Mouse (Mus musculus) embryonic facial prominence, embryonic 14.5 days (tissue): ENCODE results near the gene Sh3gl3. TPM values are rescaled to one million over a fixed set of nuclear protein-coding genes. Genes with fewer than 3 reads are reported as not detected.
A peak's percentile ranks its signal among the peaks of the same experiment; 100 is the strongest.

ENCODE experiments used
- ATAC-seq: fragments of 200-750 bp; cut with Nextera tagmentation; 2 replicates; pipeline ENCODE4 v1.8.0; 2017; ENCODE audit warnings: low read depth, moderate number of reproducible peaks, moderate TSS enrichment
- DNase-seq: peaks from one replicate; pipeline ENCODE4 v3.0.0-alpha.2; 2015; ENCODE audit warnings: low spot score
- H3K27ac ChIP-seq: fragments of 300-500 bp; sonication (generic); replicated peaks from 2 replicates; pipeline ENCODE4 v1.5.1; 2014; ENCODE audit warnings: low read depth, mild to moderate bottlenecking, low read length, moderate library complexity
- H3K27me3 ChIP-seq: fragments of 300-500 bp; sonication (generic); replicated peaks from 2 replicates; pipeline ENCODE4 v1.6.1; 2014; ENCODE audit warnings: low read length; ENCODE audit not compliant: control insufficient read depth, insufficient read depth
- H3K36me3 ChIP-seq: fragments of 300-500 bp; sonication (generic); 2 replicates; pipeline ENCODE4 v1.6.1; 2014; ENCODE audit warnings: low read length, mixed read lengths; ENCODE audit not compliant: control insufficient read depth, insufficient read depth
- H3K4me1 ChIP-seq: fragments of 300-500 bp; sonication (generic); 2 replicates; pipeline ENCODE4 v1.6.1; 2014; ENCODE audit warnings: antibody characterized with exemption, low read length; ENCODE audit not compliant: control insufficient read depth, insufficient read depth
- H3K4me2 ChIP-seq: fragments of 300-500 bp; sonication (generic); 2 replicates; pipeline ENCODE4 v1.6.1; 2014; ENCODE audit warnings: low read depth, mild to moderate bottlenecking, low read length, moderate library complexity, mixed read lengths
- H3K4me3 ChIP-seq: fragments of 300-500 bp; sonication (generic); 2 replicates; pipeline ENCODE4 v1.5.1; 2014; ENCODE audit warnings: low read depth, mild to moderate bottlenecking, low read length
- H3K9ac ChIP-seq: fragments of 300-500 bp; sonication (generic); 2 replicates; pipeline ENCODE4 v1.6.1; 2014; ENCODE audit warnings: low read depth, mild to moderate bottlenecking, low read length, moderate library complexity, mixed read lengths
- H3K9me3 ChIP-seq: fragments of 300-500 bp; sonication (generic); 2 replicates; pipeline ENCODE4 v1.6.1; 2016; ENCODE audit warnings: low read length; ENCODE audit not compliant: control insufficient read depth
- WGBS: fragments of 180-500 bp; shearing (Covaris S2); extraction: QIAGEN DNeasy Blood & Tissue Kit; methylation state at CpG from one replicate; pipeline ENCODE4 v1.1.7; 2014; 5-methylcytosine and 5-hydroxymethylcytosine counted together
- polyA plus RNA-seq: library from polyadenylated mRNA; unstranded; fragments of >200 nt; fragmentation: Nextera tagmentation; extraction: Ambion mirVana; gene quantifications from 2 replicates; pipeline ENCODE4 v1.2.1, GENCODE M21; 2014

Gene Sh3gl3
- polyA plus RNA-seq, 1 experiment from 2014 or later: 12.9 TPM

DNA sequence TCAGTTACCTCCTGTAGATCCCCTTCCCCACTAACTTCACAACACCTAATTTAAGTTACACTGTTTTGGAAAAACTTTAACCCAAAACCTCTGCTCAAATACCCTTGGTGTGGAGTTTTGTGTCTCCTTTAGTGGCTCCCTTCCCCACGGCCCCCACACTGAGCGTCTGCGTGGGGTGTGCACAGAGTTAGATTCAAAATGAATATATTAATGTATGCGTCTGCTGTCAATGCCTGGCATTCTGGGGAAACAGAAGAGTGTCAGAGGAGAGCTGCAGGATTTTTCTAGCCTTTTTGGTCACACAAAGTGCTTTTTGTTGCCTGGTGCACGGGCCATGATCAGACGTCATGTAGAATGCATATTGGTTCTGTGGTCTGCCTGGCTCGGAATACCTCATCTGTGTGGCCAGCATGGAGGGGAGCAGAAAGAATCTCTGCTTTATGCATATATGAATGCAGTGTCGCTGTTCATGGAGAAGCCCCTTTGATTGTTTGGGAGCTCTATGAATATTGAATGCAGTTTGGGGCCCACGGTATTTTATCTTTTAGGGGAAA, 47.8 kb downstream of the Sh3gl3 start:
- WGBS: 70% methylated on average over 9 of the region's 9 CpGs
- H3K4me1 ChIP-seq: no peaks in the 10 kb centered on the region
- H3K9me3 ChIP-seq: no peaks in the 10 kb centered on the region
- peak; percentile 5 for DNase-seq
- no peak overlapping the region for H3K9ac ChIP-seq
- H3K27me3 ChIP-seq: no peaks in the 10 kb centered on the region
- no peak overlapping the region for H3K4me3 ChIP-seq
- ATAC-seq: no peak
- no peak overlapping the region for H3K4me2 ChIP-seq
- no peak overlapping the region for H3K27ac ChIP-seq
- no peaks in the 10 kb centered on the region for H3K36me3 ChIP-seq

DNA sequence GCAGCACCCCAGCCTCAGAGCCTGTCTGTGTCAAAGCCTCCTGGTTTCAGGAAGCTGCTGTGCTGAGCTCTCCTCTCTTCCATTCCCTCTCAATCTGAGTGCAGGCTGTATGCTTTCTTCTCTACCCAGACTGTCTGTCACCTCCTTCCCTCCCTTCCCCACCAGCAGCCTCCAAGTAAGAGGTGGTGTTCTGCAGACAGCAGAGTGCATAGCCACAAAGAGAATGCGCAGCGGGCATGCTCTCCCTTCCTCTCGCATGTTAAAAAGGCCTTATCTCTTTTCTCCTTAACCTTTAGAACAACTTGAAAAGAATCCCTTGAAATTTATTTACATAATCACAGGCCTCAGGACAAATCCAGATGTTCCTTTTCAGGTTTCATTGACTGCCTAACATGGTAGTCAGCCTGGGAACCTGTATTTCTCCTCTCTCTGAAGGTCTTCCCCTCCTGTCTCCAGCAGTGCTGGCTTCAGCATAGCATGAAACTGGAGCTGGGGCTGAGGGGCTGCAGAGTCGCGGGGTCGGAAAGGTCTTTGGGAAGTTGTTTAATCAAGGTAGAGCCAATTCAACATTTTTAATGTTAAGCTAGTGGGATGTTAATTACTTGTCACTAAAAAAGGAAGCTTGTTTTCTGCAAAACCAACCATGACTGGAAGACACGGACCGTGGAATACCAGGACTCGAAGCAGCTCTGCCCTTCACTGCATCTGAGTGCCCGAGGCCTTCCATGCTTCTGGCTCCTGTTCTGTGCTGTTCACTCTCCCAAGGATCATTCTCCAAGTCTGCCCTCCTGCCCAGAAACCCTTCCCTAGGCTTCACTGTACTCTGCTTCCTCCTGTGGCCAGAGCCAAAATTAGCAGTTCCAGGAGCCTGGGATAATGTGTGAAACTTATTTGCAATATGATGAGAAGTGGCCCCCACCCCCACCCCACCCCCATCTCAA, 50.5 kb downstream of the Sh3gl3 start:
- H3K36me3 ChIP-seq: no peaks in the 10 kb centered on the region
- 20% methylated on average over 10 of the region's 10 CpGs for WGBS
- no peak for ATAC-seq
- DNase-seq: no peak
- H3K4me1 ChIP-seq: no peaks in the 10 kb centered on the region
- H3K27ac ChIP-seq: no peak overlapping the region
- no peak overlapping the region for H3K4me2 ChIP-seq
- no peaks in the 10 kb centered on the region for H3K9me3 ChIP-seq
- no peak overlapping the region for H3K4me3 ChIP-seq
- H3K9ac ChIP-seq: no peak overlapping the region
- no peaks in the 10 kb centered on the region for H3K27me3 ChIP-seq

DNA sequence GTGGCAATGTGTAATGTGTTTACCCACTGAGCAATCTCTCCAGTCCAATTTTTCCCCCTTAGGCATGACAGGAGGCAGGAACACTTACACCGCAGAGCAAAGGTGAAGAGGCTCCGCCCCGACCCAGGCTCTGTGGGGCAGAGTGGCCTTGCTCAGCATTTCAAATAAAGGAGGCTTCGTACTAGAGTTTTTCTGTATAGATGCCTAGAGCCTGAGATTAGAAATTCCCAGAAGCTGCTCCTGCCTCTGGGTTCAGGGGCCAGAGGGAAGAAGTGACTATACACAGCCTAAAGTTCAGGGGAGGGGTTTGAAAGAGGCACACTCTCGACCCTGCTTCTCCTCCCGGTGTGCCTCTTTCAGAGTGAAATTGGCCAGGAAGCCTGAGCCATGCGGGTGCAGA, 59.6 kb downstream of the Sh3gl3 start:
- Histone ChIP-seq H3K27me3 (no peaks in the 10 kb centered on the region), H3K9ac (no peak overlapping the region), H3K4me2 (no peak overlapping the region), H3K4me1 (no peaks in the 10 kb centered on the region), H3K4me3 (no peak overlapping the region), H3K27ac (no peak overlapping the region), H3K9me3 (no peaks in the 10 kb centered on the region), H3K36me3 (no peaks in the 10 kb centered on the region)
- whole genome bisulfite sequencing: 62% methylated on average over 7 of the region's 7 CpGs
- DNase-seq: no peak
- no peak for ATAC-seq

DNA sequence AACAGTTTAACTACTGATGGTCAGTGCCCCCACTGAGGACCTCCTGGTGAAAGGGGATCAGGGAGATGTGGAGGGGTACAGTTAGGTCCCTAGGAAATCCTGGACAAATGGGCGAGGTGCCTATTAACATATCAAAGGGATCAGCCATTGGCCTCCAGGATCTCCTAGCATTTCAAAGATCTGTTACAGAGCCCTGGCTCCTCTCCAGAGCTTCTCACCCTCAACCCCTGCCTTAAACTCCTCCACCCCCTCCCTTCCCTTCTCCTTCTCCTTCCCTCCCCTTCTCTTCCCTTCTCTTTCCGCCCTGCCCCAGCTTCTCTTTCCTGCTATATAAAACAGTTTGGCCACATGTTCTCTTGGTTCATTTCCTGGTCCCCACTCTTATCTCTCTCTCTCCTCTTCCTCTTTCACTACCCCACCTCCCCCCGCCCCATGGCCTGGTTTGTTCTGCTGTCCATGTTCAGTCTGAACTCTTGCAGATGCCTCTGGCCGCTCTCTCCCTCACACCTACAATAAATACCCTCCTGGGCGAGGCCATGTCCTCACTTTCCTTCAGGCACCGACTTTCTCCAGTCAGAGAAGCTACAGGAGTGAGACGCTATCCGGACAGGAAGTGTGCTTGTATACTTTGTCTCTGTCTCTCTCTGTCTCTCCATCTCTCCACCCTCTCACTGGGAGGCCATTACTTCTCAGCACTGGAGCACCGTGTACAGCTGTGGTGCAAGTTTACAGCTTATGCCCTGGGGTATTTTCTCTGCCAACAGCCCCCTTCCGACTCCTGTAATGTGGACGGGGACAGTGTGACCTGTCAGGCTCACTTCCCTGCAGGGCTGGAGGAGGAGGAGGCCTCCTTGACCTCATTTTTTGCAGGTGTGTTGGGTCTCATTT, 60.6 kb downstream of the Sh3gl3 start:
- DNase-seq (no peak), ATAC-seq (no peak)
- Histone ChIP-seq H3K36me3 (no peaks in the 10 kb centered on the region), H3K4me1 (no peaks in the 10 kb centered on the region), H3K27ac (no peak overlapping the region), H3K27me3 (no peaks in the 10 kb centered on the region), H3K9me3 (no peaks in the 10 kb centered on the region), H3K4me3 (no peak overlapping the region), H3K4me2 (no peak overlapping the region), H3K9ac (no peak overlapping the region)
- 38% methylated on average over 11 of the region's 11 CpGs for WGBS

DNA sequence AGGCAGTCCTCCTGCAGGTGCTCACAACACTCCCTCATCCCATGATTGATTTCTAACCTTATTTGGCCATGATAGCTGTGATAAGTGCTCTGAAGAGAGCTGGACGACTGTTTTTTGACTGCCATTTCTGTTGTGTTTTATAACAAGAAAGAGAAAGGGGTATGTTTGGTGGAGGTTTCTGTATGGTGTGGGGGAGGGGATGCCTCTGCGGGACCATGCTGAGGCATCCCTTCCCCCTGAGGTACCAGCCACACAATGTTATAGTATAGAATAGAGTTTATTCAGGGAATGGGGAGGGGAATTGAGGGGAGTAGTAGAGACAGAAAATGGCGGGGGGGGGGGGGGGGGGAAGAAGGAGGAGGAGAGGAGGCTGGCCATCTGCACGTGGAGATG, 61.3 kb downstream of the Sh3gl3 start:
- WGBS: 38% methylated on average over 3 of the region's 4 CpGs
- Histone ChIP-seq H3K4me1 (no peaks in the 10 kb centered on the region), H3K4me2 (no peak overlapping the region), H3K9ac (no peak overlapping the region), H3K36me3 (no peaks in the 10 kb centered on the region), H3K4me3 (no peak overlapping the region), H3K27me3 (no peaks in the 10 kb centered on the region), H3K9me3 (no peaks in the 10 kb centered on the region), H3K27ac (no peak overlapping the region)
- ATAC-seq: no peak
- no peak for DNase-seq

DNA sequence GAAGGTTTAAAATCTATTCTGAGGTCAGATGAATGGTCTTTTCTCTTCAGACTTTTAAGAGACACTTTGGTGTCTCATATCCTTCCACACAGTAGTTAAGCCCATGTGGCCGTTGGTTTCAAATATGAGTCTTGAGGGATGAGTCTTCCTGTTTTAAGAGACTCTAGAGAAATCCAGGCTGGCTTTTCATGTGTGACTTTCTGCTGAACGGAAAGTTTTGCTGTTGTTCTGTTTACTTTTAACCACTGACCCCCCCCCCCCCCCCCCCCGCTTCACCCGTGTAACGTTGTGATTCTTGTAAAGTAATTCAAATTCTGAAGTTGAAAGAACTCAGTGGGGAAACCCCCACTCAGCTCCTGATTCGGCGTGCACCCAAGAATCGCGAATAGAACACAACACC, 61.8 kb downstream of the Sh3gl3 start:
- Histone ChIP-seq H3K4me3 (no peak overlapping the region), H3K9ac (no peak overlapping the region), H3K4me2 (no peak overlapping the region), H3K9me3 (no peaks in the 10 kb centered on the region), H3K4me1 (no peaks in the 10 kb centered on the region), H3K27ac (no peak overlapping the region), H3K36me3 (no peaks in the 10 kb centered on the region), H3K27me3 (no peaks in the 10 kb centered on the region)
- DNase-seq: no peak
- no peak for ATAC-seq
- WGBS: 70% methylated on average over 8 of the region's 9 CpGs

DNA sequence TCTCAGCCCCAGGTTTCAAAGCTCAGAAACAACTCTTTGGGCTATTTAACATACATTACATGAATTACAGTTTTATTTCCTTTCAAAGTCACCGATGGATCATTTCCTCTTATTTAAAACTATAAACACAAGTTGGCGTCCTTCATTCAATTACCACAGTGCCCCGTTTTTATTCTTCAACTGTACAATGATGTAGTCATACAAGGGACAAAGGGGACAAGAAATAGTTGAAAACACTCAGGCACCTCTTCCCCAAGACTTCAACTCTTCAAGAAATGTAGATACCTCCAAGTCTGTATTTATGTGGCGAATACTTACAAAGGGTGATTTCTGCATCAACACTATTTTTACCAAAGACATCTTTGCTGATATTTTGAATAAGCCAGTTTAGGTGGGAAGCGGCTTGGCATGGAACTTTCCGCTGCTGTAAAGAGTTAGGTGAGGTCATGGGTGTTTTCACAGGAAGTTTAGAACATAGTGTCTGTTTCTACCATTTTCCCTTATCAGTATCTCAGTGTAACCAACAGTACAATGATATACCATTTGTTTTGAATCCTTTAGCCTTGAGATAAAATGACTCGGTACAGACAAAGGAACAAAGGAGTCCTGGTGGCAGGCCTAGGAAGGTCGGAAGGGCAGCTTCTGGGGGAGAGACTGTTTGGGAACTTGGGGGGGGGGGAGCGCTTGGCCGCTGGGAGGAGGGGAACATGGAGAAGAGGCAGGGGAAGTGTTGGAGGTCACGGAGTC, 62.7 kb downstream of the Sh3gl3 start:
- ATAC-seq (no peak), DNase-seq (no peak)
- H3K27ac ChIP-seq: no peak overlapping the region
- H3K9me3 ChIP-seq: no peaks in the 10 kb centered on the region
- H3K27me3 ChIP-seq: no peaks in the 10 kb centered on the region
- no peak overlapping the region for H3K9ac ChIP-seq
- WGBS: 63% methylated on average over 10 of the region's 11 CpGs
- H3K36me3 ChIP-seq: no peaks in the 10 kb centered on the region
- no peak overlapping the region for H3K4me2 ChIP-seq
- H3K4me3 ChIP-seq: no peak overlapping the region
- H3K4me1 ChIP-seq: no peaks in the 10 kb centered on the region

DNA sequence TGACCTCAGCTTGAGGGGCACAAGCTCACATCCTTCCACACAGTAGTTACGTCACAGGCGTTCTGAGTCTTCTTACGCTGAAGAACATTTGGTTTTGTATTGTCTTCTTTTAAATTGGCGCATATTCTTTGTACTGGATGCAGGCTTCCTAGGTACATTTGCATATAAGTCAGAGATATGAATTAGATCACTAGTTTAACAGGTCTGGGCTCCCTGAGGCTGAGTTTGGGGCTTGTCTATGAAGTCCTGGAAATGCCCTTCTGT, 63.2 kb downstream of the Sh3gl3 start:
- 85% methylated on average over 4 of the region's 4 CpGs for WGBS
- DNase-seq (no peak), ATAC-seq (no peak)
- Histone ChIP-seq H3K9me3 (no peaks in the 10 kb centered on the region), H3K9ac (no peak overlapping the region), H3K36me3 (no peaks in the 10 kb centered on the region), H3K4me3 (no peak overlapping the region), H3K27ac (no peak overlapping the region), H3K27me3 (no peaks in the 10 kb centered on the region), H3K4me1 (no peaks in the 10 kb centered on the region), H3K4me2 (no peak overlapping the region)
